Mouse (Mus musculus) testis, adult 2 months (tissue): ENCODE data around the gene Ddx23.

ENCODE experiments used
- CTCF ChIP-seq: fragments of 200-500 bp; IDR thresholded peaks from 2 replicates; pipeline ENCODE4 v1.5.1; 2012; ENCODE audit warnings: low read depth, mild to moderate bottlenecking, inconsistent platforms, low read length, moderate library complexity; ENCODE audit not compliant: control insufficient read depth, insufficient read depth, insufficient replicate concordance
- POLR2A ChIP-seq: fragments of 200-500 bp; IDR thresholded peaks from 2 replicates; pipeline ENCODE4 v1.6.1; 2012; ENCODE audit warnings: low read depth, mild to moderate bottlenecking, inconsistent platforms, low read length, moderate library complexity; ENCODE audit not compliant: control insufficient read depth

GRCm38 (mm10) chr15:98602921-98603458 lies 59.7 kb downstream of the Ddx23 start:
- no peak for TF ChIP-seq CTCF
- TF ChIP-seq POLR2A = no peak
